Mouse (Mus musculus) kidney, embryonic 14.5 days (tissue): ENCODE results near the gene Cabp2. TPM values are rescaled to one million over a fixed set of nuclear protein-coding genes. Genes with fewer than 3 reads are reported as not detected.

Source experiments
- ATAC-seq: fragments of 200-750 bp; cut with Nextera tagmentation; 2 replicates; pipeline ENCODE4 v1.8.0; 2017; ENCODE audit warnings: moderate number of reproducible peaks, mild to moderate bottlenecking, moderate TSS enrichment, moderate library complexity; ENCODE audit not compliant: low FRiP score, low TSS enrichment
- H3K27ac ChIP-seq: fragments of 300-500 bp; sonication (generic); 2 replicates; pipeline ENCODE4 v1.5.1; 2014; ENCODE audit warnings: low read depth, mild to moderate bottlenecking, low read length, moderate library complexity, mixed read lengths
- H3K27me3 ChIP-seq: fragments of 300-500 bp; sonication (generic); 2 replicates; pipeline ENCODE4 v1.6.1; 2014; ENCODE audit warnings: mild to moderate bottlenecking, low read length; ENCODE audit not compliant: control insufficient read depth, insufficient read depth
- H3K36me3 ChIP-seq: fragments of 300-500 bp; sonication (generic); 2 replicates; pipeline ENCODE4 v1.6.1; 2014; ENCODE audit warnings: low read length, mixed read lengths; ENCODE audit not compliant: control insufficient read depth, insufficient read depth
- H3K4me1 ChIP-seq: fragments of 300-500 bp; sonication (generic); 2 replicates; pipeline ENCODE4 v1.6.1; 2014; ENCODE audit warnings: low read length, mixed read lengths; ENCODE audit not compliant: control insufficient read depth, insufficient read depth
- H3K4me2 ChIP-seq: fragments of 300-500 bp; sonication (generic); replicated peaks from 2 replicates; pipeline ENCODE4 v1.6.1; 2014; ENCODE audit warnings: low read depth, mild to moderate bottlenecking, low read length
- H3K4me3 ChIP-seq: fragments of 300-500 bp; sonication (generic); 2 replicates; pipeline ENCODE4 v1.5.1; 2014; ENCODE audit warnings: mild to moderate bottlenecking, low read length
- H3K9ac ChIP-seq: fragments of 300-500 bp; sonication (generic); 2 replicates; pipeline ENCODE4 v1.6.1; 2014; ENCODE audit warnings: low read depth, mild to moderate bottlenecking, low read length, moderate library complexity
- H3K9me3 ChIP-seq: fragments of 300-500 bp; sonication (generic); 2 replicates; pipeline ENCODE4 v1.6.1; 2016; ENCODE audit warnings: low read length; ENCODE audit not compliant: control insufficient read depth
- WGBS: fragments of 180-500 bp; shearing (Covaris S2); extraction: QIAGEN DNeasy Blood & Tissue Kit; methylation state at CpG from one replicate; pipeline ENCODE4 v1.1.7; 2014; 5-methylcytosine and 5-hydroxymethylcytosine counted together
- polyA plus RNA-seq: library from polyadenylated mRNA; unstranded; fragments of >200 nt; fragmentation: Nextera tagmentation; extraction: Ambion mirVana; gene quantifications from 2 replicates; pipeline ENCODE4 v1.2.1, GENCODE M21; 2014

The Cabp2 gene
- polyA plus RNA-seq, 1 experiment from 2014 or later, result not detected

DNA sequence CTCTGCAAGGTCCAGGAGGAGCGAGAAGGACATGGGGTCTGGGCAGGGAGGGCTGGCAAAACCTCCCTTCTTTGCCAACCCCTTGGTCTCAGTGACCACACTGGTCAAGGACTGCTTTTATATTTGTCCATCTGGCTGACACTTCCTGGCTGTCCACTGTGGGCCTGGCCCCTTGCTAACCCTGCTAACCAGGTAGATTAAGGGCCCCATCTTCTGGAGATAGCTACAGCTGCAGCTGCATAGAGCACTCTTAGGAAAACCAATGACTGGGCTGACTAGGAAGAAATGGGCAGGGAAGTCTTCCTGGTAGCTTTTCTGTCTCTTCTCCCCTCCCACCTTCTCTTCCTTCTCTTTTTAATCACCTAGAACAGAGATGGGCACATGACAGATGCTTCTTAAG, 3.6 kb downstream of the Cabp2 start:
- Histone ChIP-seq H3K4me3 (no peak overlapping the region), H3K9me3 (no peaks in the 10 kb centered on the region), H3K4me2 (no peak overlapping the region), H3K36me3 (no peaks in the 10 kb centered on the region), H3K9ac (no peak overlapping the region), H3K27me3 (no peaks in the 10 kb centered on the region), H3K4me1 (no peaks in the 10 kb centered on the region), H3K27ac (no peak overlapping the region)
- 70% methylated on average over 1 of the region's 1 CpGs for WGBS
- no peak for ATAC-seq

DNA sequence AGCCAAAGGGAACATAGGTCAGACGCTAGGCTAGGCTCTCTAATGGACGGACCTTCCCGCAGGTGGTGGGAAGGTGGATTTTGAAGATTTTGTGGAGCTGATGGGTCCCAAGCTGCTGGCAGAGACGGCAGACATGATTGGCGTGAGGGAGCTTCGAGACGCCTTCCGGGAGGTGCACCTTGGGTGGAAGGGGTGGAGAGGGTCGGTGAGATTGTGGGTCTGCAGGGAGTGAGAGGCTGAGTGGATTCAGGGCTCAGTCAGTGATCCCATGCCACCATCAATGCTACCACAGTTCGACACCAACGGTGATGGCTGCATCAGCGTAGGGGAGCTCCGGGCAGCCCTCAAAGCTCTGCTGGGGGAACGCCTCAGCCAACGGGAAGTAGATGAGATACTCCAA, 4.8 kb downstream of the Cabp2 start:
- Histone ChIP-seq H3K36me3 (no peaks in the 10 kb centered on the region), H3K4me2 (no peak overlapping the region), H3K4me1 (no peaks in the 10 kb centered on the region), H3K9me3 (no peaks in the 10 kb centered on the region), H3K27ac (no peak overlapping the region), H3K27me3 (no peaks in the 10 kb centered on the region), H3K4me3 (no peak overlapping the region), H3K9ac (no peak overlapping the region)
- ATAC-seq, result no peak
- 93% methylated on average over 15 of the region's 15 CpGs for WGBS

DNA sequence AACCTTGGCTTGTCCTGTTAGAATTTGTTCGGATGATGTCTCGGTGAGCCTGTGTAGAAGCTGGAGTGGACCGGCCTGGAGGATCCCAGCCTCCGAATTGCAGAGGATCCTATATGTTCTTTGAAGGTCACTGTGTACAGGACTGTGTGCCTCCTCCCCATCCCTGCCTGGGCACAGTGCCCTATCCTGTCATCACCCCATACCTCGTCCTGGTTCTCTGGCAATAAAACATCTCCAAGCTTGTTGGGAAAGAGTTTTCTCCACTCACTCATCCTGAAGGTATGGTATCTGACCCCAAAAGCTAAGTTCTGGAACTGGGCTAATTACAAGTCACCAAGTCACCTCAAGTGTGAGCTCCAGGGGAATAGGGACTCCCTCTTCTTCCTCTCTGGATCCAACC, 5.7 kb downstream of the Cabp2 start:
- H3K4me1 ChIP-seq, result no peaks in the 10 kb centered on the region
- ATAC-seq, result no peak
- no peaks in the 10 kb centered on the region for H3K9me3 ChIP-seq
- no peaks in the 10 kb centered on the region for H3K36me3 ChIP-seq
- no peaks in the 10 kb centered on the region for H3K27me3 ChIP-seq
- H3K4me2 ChIP-seq, result no peak overlapping the region
- H3K9ac ChIP-seq, result no peak overlapping the region
- H3K4me3 ChIP-seq, result no peak overlapping the region
- 86% methylated on average over 5 of the region's 5 CpGs for WGBS
- H3K27ac ChIP-seq, result no peak overlapping the region

DNA sequence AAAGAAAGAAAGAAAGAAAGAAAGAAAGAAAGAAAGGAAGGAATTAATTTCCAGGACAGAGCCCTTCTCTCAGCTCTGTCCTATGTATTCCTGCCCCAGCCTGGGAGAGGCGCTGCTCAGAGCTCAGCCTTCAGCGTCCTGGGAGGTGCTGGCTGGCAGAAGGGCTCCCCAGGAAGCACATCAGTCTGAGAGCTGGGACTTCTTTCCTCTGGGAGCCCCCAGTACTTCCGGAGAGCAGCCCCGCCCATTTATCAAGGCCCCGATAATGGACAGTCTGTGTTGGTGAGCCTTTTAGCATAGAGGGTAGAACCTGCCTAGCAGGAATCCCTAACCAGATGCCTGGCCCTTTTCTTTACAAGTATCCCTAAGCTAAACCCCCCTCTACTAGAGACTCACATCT, 6.8 kb downstream of the Cabp2 start:
- Histone ChIP-seq H3K9me3 (no peaks in the 10 kb centered on the region), H3K9ac (no peak overlapping the region), H3K4me3 (no peak overlapping the region), H3K36me3 (no peaks in the 10 kb centered on the region), H3K4me1 (no peaks in the 10 kb centered on the region), H3K27ac (no peak overlapping the region), H3K27me3 (no peaks in the 10 kb centered on the region), H3K4me2 (no peak overlapping the region)
- no peak for ATAC-seq
- 37% methylated on average over 5 of the region's 5 CpGs for WGBS

DNA sequence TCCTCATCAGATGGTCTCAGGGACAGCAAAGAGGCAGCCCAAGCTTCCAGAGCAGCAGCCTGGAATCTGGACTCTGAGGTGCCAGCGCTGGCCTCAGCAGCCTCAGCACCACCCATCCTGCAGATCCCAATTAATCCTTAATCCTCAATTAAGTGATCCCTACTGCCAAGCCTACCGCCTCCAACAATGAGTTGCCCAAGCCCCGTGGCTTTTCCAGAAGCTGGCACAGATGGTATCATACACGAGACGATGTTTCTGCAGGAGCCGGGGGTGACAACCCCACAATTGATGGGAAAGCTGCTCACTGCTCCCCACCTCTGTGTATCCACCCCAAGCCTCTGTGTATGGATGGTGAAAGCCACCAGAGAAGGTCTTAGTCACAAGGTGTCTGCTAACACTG, 7.8 kb downstream of the Cabp2 start:
- no peak overlapping the region for H3K4me2 ChIP-seq
- no peak overlapping the region for H3K27ac ChIP-seq
- H3K4me3 ChIP-seq, result no peak overlapping the region
- H3K4me1 ChIP-seq, result no peaks in the 10 kb centered on the region
- H3K36me3 ChIP-seq, result no peaks in the 10 kb centered on the region
- no peaks in the 10 kb centered on the region for H3K9me3 ChIP-seq
- 77% methylated on average over 6 of the region's 6 CpGs for WGBS
- ATAC-seq, result no peak
- H3K9ac ChIP-seq, result no peak overlapping the region
- no peaks in the 10 kb centered on the region for H3K27me3 ChIP-seq

DNA sequence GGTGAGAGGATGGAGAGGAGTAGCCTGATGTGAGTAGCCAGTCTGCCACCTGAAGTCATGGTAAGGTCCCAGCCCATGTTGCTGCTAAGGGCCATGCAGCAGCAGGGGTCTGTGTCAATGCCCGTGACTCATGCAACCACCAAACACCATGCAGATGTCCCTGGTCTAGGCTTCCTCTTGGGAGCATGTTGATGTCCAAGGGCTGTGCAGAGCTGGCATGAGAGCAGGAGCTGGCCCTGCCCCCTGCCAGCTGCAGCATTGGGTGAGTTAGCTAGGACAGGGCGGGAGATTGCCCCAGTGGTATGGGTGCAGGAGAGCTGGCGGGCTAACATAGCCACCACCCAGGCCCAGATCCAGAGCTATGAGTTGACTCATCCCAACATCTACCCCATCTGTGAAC, 9.1 kb downstream of the Cabp2 start:
- H3K4me1 ChIP-seq, result no peaks in the 10 kb centered on the region
- H3K4me3 ChIP-seq, result no peak overlapping the region
- no peak overlapping the region for H3K27ac ChIP-seq
- no peaks in the 10 kb centered on the region for H3K27me3 ChIP-seq
- H3K36me3 ChIP-seq, result no peaks in the 10 kb centered on the region
- no peaks in the 10 kb centered on the region for H3K9me3 ChIP-seq
- WGBS, result 93% methylated on average over 3 of the region's 3 CpGs
- no peak overlapping the region for H3K4me2 ChIP-seq
- H3K9ac ChIP-seq, result no peak overlapping the region
- ATAC-seq, result no peak

DNA sequence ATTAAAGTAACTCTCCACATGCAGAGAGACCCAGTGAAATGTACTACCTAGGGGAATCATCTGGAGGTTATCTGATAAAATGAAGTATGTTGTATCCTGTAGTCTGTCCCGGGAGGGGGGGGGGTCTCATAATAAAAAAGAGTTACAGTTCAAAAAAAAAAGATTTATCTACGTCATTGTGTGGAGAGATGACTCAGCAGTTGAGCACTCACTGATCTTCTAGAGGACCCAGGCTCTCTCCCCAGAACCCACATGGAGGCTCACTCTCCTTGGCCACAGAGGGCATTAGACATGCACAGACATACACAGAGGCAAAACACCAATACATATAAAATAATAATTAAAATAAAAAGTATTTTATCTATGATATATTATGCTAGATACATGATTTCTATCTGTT, 10.0 kb downstream of the Cabp2 start:
- Histone ChIP-seq H3K27me3 (no peaks in the 10 kb centered on the region), H3K9me3 (no peaks in the 10 kb centered on the region), H3K4me1 (no peaks in the 10 kb centered on the region), H3K4me3 (no peak overlapping the region), H3K4me2 (no peak overlapping the region), H3K36me3 (no peaks in the 10 kb centered on the region), H3K27ac (no peak overlapping the region), H3K9ac (no peak overlapping the region)
- no peak for ATAC-seq
- 62% methylated on average over 2 of the region's 2 CpGs for WGBS

DNA sequence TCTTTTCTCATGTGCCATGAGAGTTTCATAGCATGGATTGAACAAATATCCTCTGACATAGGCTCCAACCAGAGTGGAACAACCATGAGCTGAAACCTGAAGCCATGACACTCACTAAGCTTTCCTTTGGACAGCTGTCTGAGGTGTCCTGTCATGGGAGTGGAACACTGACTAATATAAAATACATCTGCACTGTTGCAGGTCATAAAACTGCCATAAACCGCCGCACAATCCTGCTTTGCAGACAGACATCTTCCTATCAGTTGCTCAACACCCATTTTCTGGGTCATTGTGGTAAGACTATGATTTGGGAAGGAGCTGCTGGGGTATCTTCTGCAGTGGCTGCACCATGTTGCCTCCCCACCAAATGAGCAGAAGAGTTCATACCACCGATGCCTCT, 11.4 kb downstream of the Cabp2 start:
- Histone ChIP-seq H3K9me3 (no peaks in the 10 kb centered on the region), H3K27me3 (no peaks in the 10 kb centered on the region), H3K4me2 (no peak overlapping the region), H3K27ac (no peak overlapping the region), H3K4me1 (peaks cover 2% of the 10 kb centered on the region; the same call in 1 of the 2 replicates), H3K4me3 (no peak overlapping the region), H3K9ac (no peak overlapping the region), H3K36me3 (no peaks in the 10 kb centered on the region)
- no peak for ATAC-seq
- WGBS, result 50% methylated on average over 3 of the region's 3 CpGs

DNA sequence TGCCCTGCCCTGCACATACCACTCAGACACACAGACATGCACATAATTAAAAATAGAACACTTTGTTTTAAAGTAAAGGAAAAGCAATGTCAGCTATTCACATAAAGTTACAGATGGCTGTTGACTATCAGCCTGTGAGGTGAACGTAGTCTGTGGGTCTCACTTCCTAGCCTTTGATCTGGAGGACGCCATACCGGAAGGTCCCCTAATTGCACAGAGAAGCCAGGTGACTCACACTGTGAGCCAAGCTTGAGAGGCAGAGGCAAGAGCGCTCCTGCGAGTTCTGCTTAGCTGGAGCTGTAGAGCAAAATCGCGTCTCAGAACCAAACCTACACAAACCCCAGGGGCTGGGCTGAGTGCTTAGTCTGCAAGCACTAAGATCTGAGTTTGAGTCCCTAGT, 12.4 kb downstream of the Cabp2 start:
- H3K9ac ChIP-seq, result no peak overlapping the region
- WGBS, result 45% methylated on average over 7 of the region's 7 CpGs
- H3K4me3 ChIP-seq, result no peak overlapping the region
- H3K27me3 ChIP-seq, result no peaks in the 10 kb centered on the region
- no peaks in the 10 kb centered on the region for H3K9me3 ChIP-seq
- no peak for ATAC-seq
- H3K36me3 ChIP-seq, result no peaks in the 10 kb centered on the region
- no peak overlapping the region for H3K27ac ChIP-seq
- peaks cover 12% of the 10 kb centered on the region; the same call in 1 of the 2 replicates for H3K4me1 ChIP-seq
- H3K4me2 ChIP-seq, result no peak overlapping the region

DNA sequence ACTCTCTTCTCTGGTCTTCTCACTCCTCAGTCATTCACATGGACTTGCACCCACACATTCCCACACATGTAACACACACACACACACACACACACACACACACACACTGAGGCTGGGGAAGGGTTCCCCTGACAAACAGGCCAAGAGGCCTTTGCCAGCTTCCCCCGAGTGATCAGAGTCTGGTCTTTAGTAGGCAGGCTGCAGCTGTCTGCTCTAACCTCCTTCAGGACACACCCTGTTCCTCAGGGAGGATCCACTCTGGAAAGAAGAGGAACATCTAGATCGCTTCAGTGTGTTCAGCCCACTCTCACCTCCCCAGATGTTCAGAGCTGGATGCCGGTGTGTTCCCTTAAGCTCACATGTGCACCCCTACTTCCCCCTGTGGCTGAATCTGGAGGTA, 13.0 kb downstream of the Cabp2 start:
- H3K27me3 ChIP-seq, result no peaks in the 10 kb centered on the region
- H3K4me2 ChIP-seq, result no peak overlapping the region
- H3K4me1 ChIP-seq, result peaks cover 15% of the 10 kb centered on the region; the same call in 1 of the 2 replicates
- no peak overlapping the region for H3K4me3 ChIP-seq
- no peaks in the 10 kb centered on the region for H3K9me3 ChIP-seq
- 73% methylated on average over 3 of the region's 3 CpGs for WGBS
- no peak for ATAC-seq
- H3K27ac ChIP-seq, result no peak overlapping the region
- no peak overlapping the region for H3K9ac ChIP-seq
- H3K36me3 ChIP-seq, result no peaks in the 10 kb centered on the region
